Mouse (Mus musculus) testis, adult 2 months (tissue): Measurements from ENCODE around the gene Uhrf1. TPM values are rescaled to one million over a fixed set of nuclear protein-coding genes. Genes with fewer than 3 reads are reported as not detected.

Experiments
- H3K27ac ChIP-seq: fragments of 200-500 bp; 2 replicates; pipeline ENCODE4 v1.5.1; 2012; ENCODE audit warnings: low read depth, low read length; ENCODE audit not compliant: control insufficient read depth, insufficient read depth
- H3K27me3 ChIP-seq: fragments of 200-500 bp; 2 replicates; pipeline ENCODE4 v1.6.1; 2012; ENCODE audit warnings: mild to moderate bottlenecking, low read length, moderate library complexity; ENCODE audit not compliant: control insufficient read depth, insufficient read depth
- H3K36me3 ChIP-seq: fragments of 200-500 bp; 2 replicates; pipeline ENCODE4 v1.6.1; 2012; ENCODE audit warnings: mild to moderate bottlenecking, low read length; ENCODE audit not compliant: control insufficient read depth, insufficient read depth
- H3K4me1 ChIP-seq: fragments of 200-500 bp; 2 replicates; pipeline ENCODE4 v1.6.1; 2012; ENCODE audit warnings: low read length; ENCODE audit not compliant: control insufficient read depth, insufficient read depth
- H3K4me3 ChIP-seq: fragments of 200-500 bp; 2 replicates; pipeline ENCODE4 v1.5.1; 2012; ENCODE audit warnings: low read depth, mild to moderate bottlenecking, low read length, moderate library complexity, mixed read lengths; ENCODE audit not compliant: control insufficient read depth
- CTCF ChIP-seq: fragments of 200-500 bp; IDR thresholded peaks from 2 replicates; pipeline ENCODE4 v1.5.1; 2012; ENCODE audit warnings: low read depth, mild to moderate bottlenecking, inconsistent platforms, low read length, moderate library complexity; ENCODE audit not compliant: control insufficient read depth, insufficient read depth, insufficient replicate concordance
- POLR2A ChIP-seq: fragments of 200-500 bp; IDR thresholded peaks from 2 replicates; pipeline ENCODE4 v1.6.1; 2012; ENCODE audit warnings: low read depth, mild to moderate bottlenecking, inconsistent platforms, low read length, moderate library complexity; ENCODE audit not compliant: control insufficient read depth
- polyA plus RNA-seq: library from polyadenylated mRNA; depleted of rRNA; stranded (reverse); fragments of >200 nt; gene quantifications from 2 replicates; pipeline ENCODE4 v1.2.3, GENCODE M21; 2012

Uhrf1 gene
- polyA plus RNA-seq, 1 experiment, result 43.1 TPM

GRCm38 (mm10) chr17:56343466-56343865, 40.3 kb downstream of the Uhrf1 start:
- no peak for TF ChIP-seq POLR2A
- TF ChIP-seq CTCF, result no peak
- H3K27me3 ChIP-seq, result no peaks in the 10 kb centered on the region

GRCm38 (mm10) chr17:56345364-56345763, 42.2 kb downstream of the Uhrf1 start:
- H3K27me3 ChIP-seq, result no peaks in the 10 kb centered on the region
- H3K36me3 ChIP-seq, result no peaks in the 10 kb centered on the region
- H3K27ac ChIP-seq, result no peak overlapping the region
- H3K4me1 ChIP-seq, result no peaks in the 10 kb centered on the region
- H3K4me3 ChIP-seq, result no peak overlapping the region
- TF ChIP-seq CTCF (no peak), POLR2A (no peak)

More at GRCm38 (mm10) chr17:56343466-56343865, 40.3 kb downstream of the Uhrf1 start:
- Histone ChIP-seq H3K36me3 (no peaks in the 10 kb centered on the region), H3K4me3 (no peak overlapping the region), H3K4me1 (no peaks in the 10 kb centered on the region), H3K27ac (no peak overlapping the region)

GRCm38 (mm10) chr17:56348128-56348527, 45.0 kb downstream of the Uhrf1 start:
- TF ChIP-seq CTCF (no peak), POLR2A (no peak)
- H3K27ac ChIP-seq, result no peak overlapping the region

DNA sequence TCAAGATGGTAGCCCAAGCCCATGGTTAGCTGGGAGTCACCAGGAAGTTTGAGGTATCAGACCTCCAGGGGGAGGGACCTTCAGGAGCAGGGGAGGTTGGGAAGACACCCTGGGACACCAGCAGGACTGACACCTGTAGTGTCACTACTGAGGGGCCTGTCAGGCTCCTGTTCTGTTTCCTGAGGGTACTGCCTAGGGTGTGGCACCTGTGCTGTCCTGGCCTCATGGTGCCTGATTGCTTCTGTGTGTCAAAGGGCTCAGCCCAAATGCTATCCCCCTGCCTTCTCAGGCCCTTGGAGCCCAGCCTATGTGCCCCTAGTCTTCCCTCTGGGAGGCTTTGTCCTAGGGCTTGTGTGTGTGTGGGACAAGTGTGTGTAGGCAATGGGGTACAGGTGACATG, 45.5 kb downstream of the Uhrf1 start:
- no peaks in the 10 kb centered on the region for H3K36me3 ChIP-seq
- TF ChIP-seq CTCF (no peak), POLR2A (no peak)
- no peak overlapping the region for H3K4me3 ChIP-seq
- H3K27ac ChIP-seq, result no peak overlapping the region
- H3K27me3 ChIP-seq, result no peaks in the 10 kb centered on the region
- H3K4me1 ChIP-seq, result no peaks in the 10 kb centered on the region

More at GRCm38 (mm10) chr17:56348128-56348527, 45.0 kb downstream of the Uhrf1 start:
- H3K27me3 ChIP-seq, result no peaks in the 10 kb centered on the region
- H3K36me3 ChIP-seq, result no peaks in the 10 kb centered on the region
- H3K4me3 ChIP-seq, result no peak overlapping the region
- no peaks in the 10 kb centered on the region for H3K4me1 ChIP-seq

DNA sequence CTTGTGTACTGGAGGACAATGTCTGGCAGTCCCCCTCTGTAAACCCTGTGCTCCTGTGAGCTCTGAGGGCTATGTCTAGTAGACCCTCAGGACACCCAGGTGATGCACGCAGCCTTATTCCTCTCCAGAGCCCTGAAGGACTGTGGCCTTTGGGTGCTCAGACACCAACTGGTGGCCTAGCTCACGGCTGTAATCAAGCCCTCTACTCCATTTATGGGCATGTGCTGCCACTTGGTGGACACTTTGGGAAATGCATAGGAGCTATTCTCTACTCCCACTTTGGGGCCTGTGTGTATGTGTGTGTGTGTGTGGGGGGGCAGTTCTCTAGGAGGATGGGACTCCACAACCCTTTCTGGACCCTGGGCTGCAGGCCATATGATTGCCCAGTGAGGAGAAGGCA, 47.6 kb downstream of the Uhrf1 start:
- no peaks in the 10 kb centered on the region for H3K27me3 ChIP-seq
- no peaks in the 10 kb centered on the region for H3K4me1 ChIP-seq
- H3K27ac ChIP-seq, result no peak overlapping the region
- H3K4me3 ChIP-seq, result no peak overlapping the region
- TF ChIP-seq POLR2A, result no peak
- TF ChIP-seq CTCF, result peak; percentile 62; the same call in 1 of the 2 replicates
- H3K36me3 ChIP-seq, result no peaks in the 10 kb centered on the region

GRCm38 (mm10) chr17:56356921-56357885, 54.1 kb downstream of the Uhrf1 start:
- no peak overlapping the region for H3K4me3 ChIP-seq
- no peaks in the 10 kb centered on the region for H3K4me1 ChIP-seq
- TF ChIP-seq POLR2A (no peak), CTCF (peak; percentile 78; the same call in 1 of the 2 replicates)
- H3K36me3 ChIP-seq, result no peaks in the 10 kb centered on the region
- H3K27me3 ChIP-seq, result no peaks in the 10 kb centered on the region
- no peak overlapping the region for H3K27ac ChIP-seq

DNA sequence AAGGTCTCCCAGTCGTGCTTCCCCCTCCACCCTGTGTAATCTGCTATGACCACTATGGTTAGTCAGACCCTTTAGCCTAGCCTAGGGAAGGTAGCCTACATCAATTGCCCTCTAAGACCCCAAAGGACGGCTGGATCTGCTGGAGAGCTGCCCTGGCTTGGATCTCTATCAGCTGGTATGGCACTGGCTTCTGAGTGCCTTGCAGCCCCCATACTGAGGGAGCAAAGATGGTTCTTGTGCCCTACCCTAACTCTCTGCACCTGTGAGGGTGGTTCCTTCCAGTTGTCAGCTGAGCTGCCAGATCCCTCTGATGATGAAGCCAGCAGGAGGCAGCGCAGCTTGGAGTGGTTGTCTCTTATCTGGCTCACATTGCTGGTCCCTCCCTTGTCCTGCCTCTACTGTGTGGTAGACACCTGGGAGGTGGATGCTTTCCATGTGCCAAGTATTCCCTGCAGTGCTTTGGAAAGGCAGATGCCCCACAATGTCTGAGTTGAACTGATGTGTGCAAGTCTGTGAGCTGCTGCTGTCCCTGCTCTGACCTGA, 56.1 kb downstream of the Uhrf1 start:
- H3K27ac ChIP-seq, result no peak overlapping the region
- no peaks in the 10 kb centered on the region for H3K27me3 ChIP-seq
- no peaks in the 10 kb centered on the region for H3K4me1 ChIP-seq
- no peak for TF ChIP-seq CTCF
- TF ChIP-seq POLR2A, result no peak
- no peaks in the 10 kb centered on the region for H3K36me3 ChIP-seq
- H3K4me3 ChIP-seq, result no peak overlapping the region

GRCm38 (mm10) chr17:56359864-56360263, 56.7 kb downstream of the Uhrf1 start:
- Histone ChIP-seq H3K4me3 (no peak overlapping the region), H3K4me1 (no peaks in the 10 kb centered on the region), H3K36me3 (no peaks in the 10 kb centered on the region), H3K27ac (no peak overlapping the region), H3K27me3 (no peaks in the 10 kb centered on the region)
- TF ChIP-seq POLR2A (no peak), CTCF (no peak)
